Mouse (Mus musculus): ENCODE results near the gene Prlh. TPM values are rescaled to one million over a fixed set of nuclear protein-coding genes. Genes with fewer than 3 reads are reported as not detected.

Gene Prlh
- polyA plus RNA-seq, 1 experiment from 2014 or later = not detected

- Histone ChIP-seq H3K36me3 (ENCODE audit: control insufficient read depth, insufficient read depth, low read length) (no peaks in the 10 kb centered on the region), H3K4me1 (ENCODE audit: control insufficient read depth, insufficient read depth, low read length) (no peaks in the 10 kb centered on the region), H3K9me3 (ENCODE audit: control insufficient read depth, low read length) (no peaks in the 10 kb centered on the region), H3K27ac (ENCODE audit: low read depth, low read length) (no peak overlapping the region), H3K27me3 (ENCODE audit: control insufficient read depth, insufficient read depth, low read length) (no peaks in the 10 kb centered on the region), H3K4me2 (replicated peaks; ENCODE audit: low read depth, low read length) (no peak overlapping the region), H3K9ac (ENCODE audit: low read depth, low read length) (no peak overlapping the region), H3K4me3 (ENCODE audit: low read length) (no peak overlapping the region)
- no peak for ATAC-seq (ENCODE audit: low FRiP score, low TSS enrichment)
- 73% methylated on average over 10 of the region's 10 CpGs for WGBS
Observed at GRCm38 (mm10) chr1:90980638-90981330, 27.9 kb downstream of the Prlh start.

- H3K4me1 ChIP-seq (ENCODE audit: control insufficient read depth, insufficient read depth, low read length) = no peaks in the 10 kb centered on the region
- no peak overlapping the region for H3K4me2 ChIP-seq (replicated peaks; ENCODE audit: low read depth, low read length)
- no peaks in the 10 kb centered on the region for H3K36me3 ChIP-seq (ENCODE audit: control insufficient read depth, insufficient read depth, low read length)
- H3K4me3 ChIP-seq (ENCODE audit: low read length) = no peak overlapping the region
- no peaks in the 10 kb centered on the region for H3K9me3 ChIP-seq (ENCODE audit: control insufficient read depth, low read length)
- H3K27me3 ChIP-seq (ENCODE audit: control insufficient read depth, insufficient read depth, low read length) = no peaks in the 10 kb centered on the region
- no peak overlapping the region for H3K9ac ChIP-seq (ENCODE audit: low read depth, low read length)
- ATAC-seq (ENCODE audit: low FRiP score, low TSS enrichment) = no peak
- whole genome bisulfite sequencing = 84% methylated on average over 3 of the region's 3 CpGs
- no peak overlapping the region for H3K27ac ChIP-seq (ENCODE audit: low read depth, low read length)
Observed at GRCm38 (mm10) chr1:90981346-90981745, 28.4 kb downstream of the Prlh start.

GRCm38 (mm10) chr1:90995916-90996315 is 43.0 kb downstream of the Prlh start:
- Histone ChIP-seq H3K9me3 (ENCODE audit: control insufficient read depth, low read length) (no peaks in the 10 kb centered on the region), H3K4me1 (ENCODE audit: control insufficient read depth, insufficient read depth, low read length) (peaks cover 11% of the 10 kb centered on the region; the same call in 1 of the 2 replicates), H3K36me3 (ENCODE audit: control insufficient read depth, insufficient read depth, low read length) (no peaks in the 10 kb centered on the region), H3K9ac (ENCODE audit: low read depth, low read length) (no peak overlapping the region), H3K4me2 (replicated peaks; ENCODE audit: low read depth, low read length) (no peak overlapping the region), H3K4me3 (ENCODE audit: low read length) (no peak overlapping the region), H3K27ac (ENCODE audit: low read depth, low read length) (no peak overlapping the region), H3K27me3 (ENCODE audit: control insufficient read depth, insufficient read depth, low read length) (no peaks in the 10 kb centered on the region)
- no peak for ATAC-seq (ENCODE audit: low FRiP score, low TSS enrichment)
- WGBS = 90% methylated on average over 1 of the region's 1 CpGs

GRCm38 (mm10) chr1:90997136-90997535 is 44.2 kb downstream of the Prlh start:
- peaks cover 11% of the 10 kb centered on the region; the same call in 1 of the 2 replicates for H3K4me1 ChIP-seq (ENCODE audit: control insufficient read depth, insufficient read depth, low read length)
- 59% methylated on average over 4 of the region's 4 CpGs for WGBS

GRCm38 (mm10) chr1:90997641-90998040 is 44.7 kb downstream of the Prlh start:
- no peaks in the 10 kb centered on the region for H3K9me3 ChIP-seq (ENCODE audit: control insufficient read depth, low read length)
- no peaks in the 10 kb centered on the region for H3K27me3 ChIP-seq (ENCODE audit: control insufficient read depth, insufficient read depth, low read length)
- H3K27ac ChIP-seq (ENCODE audit: low read depth, low read length) = no peak overlapping the region
- no peak overlapping the region; the same call in 1 of the 2 replicates for H3K4me3 ChIP-seq (ENCODE audit: low read length)
- 80% methylated on average over 5 of the region's 5 CpGs for WGBS
- no peak overlapping the region for H3K9ac ChIP-seq (ENCODE audit: low read depth, low read length)
- H3K4me2 ChIP-seq (replicated peaks; ENCODE audit: low read depth, low read length) = no peak overlapping the region
- H3K4me1 ChIP-seq (ENCODE audit: control insufficient read depth, insufficient read depth, low read length) = peaks cover 11% of the 10 kb centered on the region; the same call in 1 of the 2 replicates
- H3K36me3 ChIP-seq (ENCODE audit: control insufficient read depth, insufficient read depth, low read length) = no peaks in the 10 kb centered on the region
- ATAC-seq (ENCODE audit: low FRiP score, low TSS enrichment) = no peak

More at GRCm38 (mm10) chr1:90997136-90997535, 44.2 kb downstream of the Prlh start:
- Histone ChIP-seq H3K27ac (ENCODE audit: low read depth, low read length) (no peak overlapping the region), H3K27me3 (ENCODE audit: control insufficient read depth, insufficient read depth, low read length) (no peaks in the 10 kb centered on the region), H3K9me3 (ENCODE audit: control insufficient read depth, low read length) (no peaks in the 10 kb centered on the region), H3K4me3 (ENCODE audit: low read length) (no peak overlapping the region), H3K9ac (ENCODE audit: low read depth, low read length) (no peak overlapping the region), H3K36me3 (ENCODE audit: control insufficient read depth, insufficient read depth, low read length) (no peaks in the 10 kb centered on the region), H3K4me2 (replicated peaks; ENCODE audit: low read depth, low read length) (no peak overlapping the region)
- no peak for ATAC-seq (ENCODE audit: low FRiP score, low TSS enrichment)

- H3K4me3 ChIP-seq (ENCODE audit: low read length) = peak within 1 kb of the TSS; percentile 78
- peak within 1 kb of the TSS; percentile 98 for H3K4me2 ChIP-seq (replicated peaks; ENCODE audit: low read depth, low read length)
- H3K4me1 ChIP-seq (ENCODE audit: control insufficient read depth, insufficient read depth, low read length) = peaks cover 11% of the 10 kb centered on the region; the same call in 1 of the 2 replicates
- no peaks in the 10 kb centered on the region for H3K9me3 ChIP-seq (ENCODE audit: control insufficient read depth, low read length)
- H3K36me3 ChIP-seq (ENCODE audit: control insufficient read depth, insufficient read depth, low read length) = no peaks in the 10 kb centered on the region
- H3K27me3 ChIP-seq (ENCODE audit: control insufficient read depth, insufficient read depth, low read length) = no peaks in the 10 kb centered on the region
- peak within 1 kb of the TSS; percentile 76 for H3K9ac ChIP-seq (ENCODE audit: low read depth, low read length)
- 2% methylated on average over 59 of the region's 59 CpGs for WGBS
- peak; percentile 73 for ATAC-seq (ENCODE audit: low FRiP score, low TSS enrichment)
- no peak within 1 kb of the TSS for H3K27ac ChIP-seq (ENCODE audit: low read depth, low read length)
Observed at GRCm38 (mm10) chr1:90998268-90998890, 45.5 kb downstream of the Prlh start, which contains the start of gene Lrrfip1. Gene Lrrfip1, plus strand, starts transcription at chr1:90998737.

GRCm38 (mm10) chr1:90998891-90999611 is 46.1 kb downstream of the Prlh start:
- Histone ChIP-seq H3K27me3 (ENCODE audit: control insufficient read depth, insufficient read depth, low read length) (no peaks in the 10 kb centered on the region), H3K4me2 (replicated peaks; ENCODE audit: low read depth, low read length) (peak overlapping the region; percentile 98), H3K9me3 (ENCODE audit: control insufficient read depth, low read length) (no peaks in the 10 kb centered on the region), H3K9ac (ENCODE audit: low read depth, low read length) (peak overlapping the region; percentile 76), H3K4me1 (ENCODE audit: control insufficient read depth, insufficient read depth, low read length) (peaks cover 11% of the 10 kb centered on the region; the same call in 1 of the 2 replicates), H3K36me3 (ENCODE audit: control insufficient read depth, insufficient read depth, low read length) (no peaks in the 10 kb centered on the region), H3K27ac (ENCODE audit: low read depth, low read length) (no peak overlapping the region), H3K4me3 (ENCODE audit: low read length) (peak overlapping the region; percentile 78)
- WGBS = 3% methylated on average over 36 of the region's 41 CpGs
- peak; percentile 78 for ATAC-seq (ENCODE audit: low FRiP score, low TSS enrichment)

DNA sequence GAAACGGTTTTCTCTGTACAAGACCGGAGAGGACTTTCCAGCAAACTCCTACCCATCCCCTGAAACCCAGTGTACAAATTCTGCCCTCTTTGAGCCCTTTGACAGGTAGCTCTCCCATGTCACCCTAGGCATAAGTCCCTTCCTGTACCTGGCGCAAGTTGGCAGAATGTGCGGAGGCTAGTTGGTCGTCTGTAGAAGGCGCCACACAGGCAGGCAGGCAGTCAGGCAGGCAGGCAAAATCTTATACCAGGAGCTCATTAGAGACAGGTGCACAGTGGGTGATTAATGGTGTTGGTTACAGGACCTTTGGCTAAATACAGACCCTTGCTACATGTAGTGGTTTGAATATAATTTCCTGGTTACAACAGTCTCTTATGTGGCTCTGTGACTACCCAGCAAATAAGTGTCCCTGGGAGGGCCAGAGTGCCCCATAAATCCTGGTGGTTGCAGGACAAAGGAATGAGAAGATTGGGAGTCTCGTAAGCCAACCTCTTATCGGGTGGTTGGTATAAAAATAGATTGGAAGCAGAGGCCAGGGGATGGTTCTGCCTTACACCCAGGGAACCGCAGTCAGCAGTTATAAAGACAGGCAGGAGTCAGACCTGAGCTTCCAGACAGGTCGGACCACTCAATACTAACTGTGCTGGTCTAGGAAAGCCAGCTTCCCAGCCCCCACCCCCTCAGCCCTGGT is 47.1 kb downstream of the Prlh start:
- no peaks in the 10 kb centered on the region for H3K9me3 ChIP-seq (ENCODE audit: control insufficient read depth, low read length)
- 66% methylated on average over 10 of the region's 10 CpGs for WGBS
- no peak for ATAC-seq (ENCODE audit: low FRiP score, low TSS enrichment)
- H3K4me2 ChIP-seq (replicated peaks; ENCODE audit: low read depth, low read length) = peak overlapping the region; percentile 98; the same call in 1 of the 2 replicates
- no peaks in the 10 kb centered on the region for H3K36me3 ChIP-seq (ENCODE audit: control insufficient read depth, insufficient read depth, low read length)
- H3K4me3 ChIP-seq (ENCODE audit: low read length) = no peak overlapping the region
- no peak overlapping the region for H3K9ac ChIP-seq (ENCODE audit: low read depth, low read length)
- no peaks in the 10 kb centered on the region for H3K27me3 ChIP-seq (ENCODE audit: control insufficient read depth, insufficient read depth, low read length)
- peaks cover 11% of the 10 kb centered on the region; the same call in 1 of the 2 replicates for H3K4me1 ChIP-seq (ENCODE audit: control insufficient read depth, insufficient read depth, low read length)
- no peak overlapping the region for H3K27ac ChIP-seq (ENCODE audit: low read depth, low read length)
